Mouse (Mus musculus) forebrain, embryonic 12.5 days (tissue): Measurements from ENCODE around the gene Eddm3b. TPM values are rescaled to one million over a fixed set of nuclear protein-coding genes. Genes with fewer than 3 reads are reported as not detected.

ENCODE experiments used
- ATAC-seq: fragments of 200-750 bp; cut with Nextera tagmentation; 2 replicates; pipeline ENCODE4 v1.8.0; 2017; ENCODE audit warnings: moderate TSS enrichment; ENCODE audit not compliant: low FRiP score
- H3K27ac ChIP-seq: fragments of 300-500 bp; sonication (generic); 2 replicates; pipeline ENCODE4 v1.5.1; 2016; ENCODE audit warnings: mild to moderate bottlenecking
- H3K27me3 ChIP-seq: fragments of 300-500 bp; sonication (generic); 2 replicates; pipeline ENCODE4 v1.6.1; 2016; ENCODE audit warnings: mild to moderate bottlenecking
- H3K36me3 ChIP-seq: fragments of 300-500 bp; sonication (generic); replicated peaks from 2 replicates; pipeline ENCODE4 v1.6.1; 2016; ENCODE audit warnings: mild to moderate bottlenecking
- H3K4me1 ChIP-seq: fragments of 300-500 bp; sonication (generic); 2 replicates; pipeline ENCODE4 v1.6.1; 2016
- H3K4me2 ChIP-seq: fragments of 300-500 bp; sonication (generic); 2 replicates; pipeline ENCODE4 v1.6.1; 2016; ENCODE audit warnings: mild to moderate bottlenecking, moderate library complexity
- H3K4me3 ChIP-seq: fragments of 300-500 bp; sonication (generic); replicated peaks from 2 replicates; pipeline ENCODE4 v1.5.1; 2016; ENCODE audit warnings: mild to moderate bottlenecking
- H3K9ac ChIP-seq: fragments of 300-500 bp; sonication (generic); 2 replicates; pipeline ENCODE4 v1.6.1; 2016; ENCODE audit warnings: mild to moderate bottlenecking
- H3K9me3 ChIP-seq: fragments of 300-500 bp; sonication (generic); 2 replicates; pipeline ENCODE4 v1.6.1; 2016
- WGBS: fragments of 180-500 bp; shearing (Covaris S2); methylation state at CpG from one replicate; pipeline ENCODE4 v1.1.7; 2016; 5-methylcytosine and 5-hydroxymethylcytosine counted together
- polyA plus RNA-seq: library from polyadenylated mRNA; unstranded; fragments of >200 nt; fragmentation: Nextera tagmentation; extraction: Ambion mirVana; gene quantifications from 2 replicates; pipeline ENCODE4 v1.2.1, GENCODE M21; 2016

The Eddm3b gene
- polyA plus RNA-seq, 1 experiment from 2014 or later = not detected

DNA sequence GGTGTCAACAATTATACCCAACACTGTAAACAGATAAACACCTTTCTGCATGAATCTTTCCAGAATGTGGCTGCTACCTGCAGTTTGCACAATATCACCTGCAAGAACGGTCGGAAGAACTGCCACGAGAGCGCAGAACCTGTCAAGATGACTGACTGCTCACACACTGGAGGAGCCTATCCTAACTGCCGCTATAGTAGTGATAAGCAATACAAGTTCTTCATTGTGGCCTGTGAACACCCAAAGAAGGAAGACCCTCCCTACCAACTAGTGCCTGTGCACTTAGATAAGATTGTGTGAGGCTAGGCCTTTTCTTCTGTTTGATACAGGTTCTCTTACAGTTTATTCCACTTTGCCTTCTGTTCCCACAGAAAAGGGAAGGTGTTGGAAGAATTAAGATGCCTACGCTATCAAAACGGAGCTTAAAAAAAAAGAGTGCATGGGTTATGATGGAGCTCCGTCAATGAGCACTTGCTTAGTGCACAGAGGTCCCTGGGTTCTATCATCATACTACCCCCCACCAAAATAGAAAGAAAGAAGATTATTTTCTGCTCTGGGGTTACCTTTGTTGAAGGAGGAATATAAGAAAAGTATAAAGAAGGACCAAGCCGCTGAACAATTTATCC, 16.2 kb downstream of the Eddm3b start:
- H3K9ac ChIP-seq = no peak overlapping the region
- no peaks in the 10 kb centered on the region for H3K27me3 ChIP-seq
- no peaks in the 10 kb centered on the region for H3K4me1 ChIP-seq
- 91% methylated on average over 9 of the region's 9 CpGs for WGBS
- no peaks in the 10 kb centered on the region for H3K9me3 ChIP-seq
- H3K36me3 ChIP-seq = no peaks in the 10 kb centered on the region
- H3K4me3 ChIP-seq = no peak overlapping the region
- no peak for ATAC-seq
- H3K27ac ChIP-seq = no peak overlapping the region
- H3K4me2 ChIP-seq = no peak overlapping the region

DNA sequence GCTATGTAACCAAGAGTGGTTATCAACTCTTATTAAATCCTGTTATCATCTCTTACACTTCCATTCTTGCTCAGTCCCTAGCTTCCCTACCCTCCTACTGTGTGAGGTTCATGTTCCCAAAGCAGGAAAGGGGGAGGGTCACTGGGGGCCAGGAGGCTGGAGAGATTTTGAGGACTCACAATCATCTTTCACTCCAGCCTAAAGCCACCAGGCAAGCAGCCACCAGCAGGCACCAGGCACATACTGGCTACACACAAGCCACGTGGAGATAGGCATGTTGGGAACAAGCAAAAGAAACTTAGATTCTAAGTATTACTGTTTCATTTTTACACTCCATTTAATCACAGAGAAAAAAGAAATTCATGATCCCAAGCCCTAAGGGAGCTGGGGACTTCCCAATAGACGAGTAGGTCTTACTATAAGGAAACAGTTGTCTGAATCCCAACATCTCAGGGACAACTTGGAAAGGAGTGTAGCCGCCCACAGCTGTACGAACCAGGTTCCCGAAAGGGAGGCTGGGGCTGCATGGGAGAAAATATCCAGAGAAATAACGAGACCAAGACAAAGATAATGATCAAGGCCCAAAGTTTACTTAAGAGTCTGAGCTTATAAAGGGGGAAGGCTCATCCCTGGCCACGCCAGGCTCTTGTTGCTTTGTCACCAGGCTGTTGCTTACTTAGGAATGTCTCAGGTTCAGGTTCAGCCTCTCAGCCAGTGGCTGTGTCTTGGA, 17.0 kb downstream of the Eddm3b start:
- 84% methylated on average over 7 of the region's 7 CpGs for WGBS
- Histone ChIP-seq H3K27ac (no peak overlapping the region), H3K9ac (no peak overlapping the region), H3K36me3 (no peaks in the 10 kb centered on the region), H3K4me2 (no peak overlapping the region), H3K9me3 (no peaks in the 10 kb centered on the region), H3K4me1 (no peaks in the 10 kb centered on the region), H3K4me3 (no peak overlapping the region), H3K27me3 (no peaks in the 10 kb centered on the region)
- ATAC-seq = no peak

DNA sequence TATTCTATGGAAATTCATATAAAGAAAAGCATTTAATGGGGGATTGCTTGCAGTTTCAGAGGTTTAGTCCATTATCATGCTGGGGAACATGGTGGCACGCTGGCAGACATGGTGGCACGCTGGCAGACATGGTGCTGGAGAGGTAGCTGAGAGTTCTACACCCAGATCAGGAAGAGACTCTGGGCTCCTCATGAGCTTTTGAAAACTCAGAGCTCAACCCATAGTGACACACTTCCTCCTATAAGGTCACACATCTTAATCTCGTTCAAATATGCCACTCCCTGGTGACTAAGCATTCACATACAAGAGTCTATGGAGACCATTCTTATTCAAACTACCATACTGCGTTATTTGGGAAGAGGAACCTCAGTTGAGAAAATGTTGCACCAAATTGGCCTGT, 18.1 kb downstream of the Eddm3b start:
- no peak overlapping the region for H3K9ac ChIP-seq
- H3K27ac ChIP-seq = no peak overlapping the region
- H3K4me1 ChIP-seq = no peaks in the 10 kb centered on the region
- no peaks in the 10 kb centered on the region for H3K36me3 ChIP-seq
- ATAC-seq = no peak
- no peak overlapping the region for H3K4me3 ChIP-seq
- 92% methylated on average over 4 of the region's 4 CpGs for WGBS
- no peak overlapping the region for H3K4me2 ChIP-seq
- H3K27me3 ChIP-seq = no peaks in the 10 kb centered on the region
- H3K9me3 ChIP-seq = no peaks in the 10 kb centered on the region

DNA sequence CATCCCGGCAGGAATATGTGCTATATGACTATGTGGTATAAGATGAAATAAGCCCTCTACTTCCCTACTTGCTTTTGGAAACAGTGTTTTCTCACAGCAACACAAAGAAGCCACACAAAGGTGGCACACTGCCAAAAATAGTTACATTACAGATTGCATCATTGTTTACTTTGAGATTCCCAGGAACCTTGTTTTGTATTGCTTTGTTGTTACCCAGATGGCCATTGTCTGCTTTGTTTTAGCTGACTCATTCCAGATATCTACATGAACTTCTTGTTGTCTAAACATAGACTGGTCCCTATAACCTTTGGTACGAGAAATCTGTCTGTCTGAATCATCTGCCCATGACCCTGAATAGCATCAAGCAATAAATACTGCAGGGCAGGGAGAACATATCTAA, 26.1 kb downstream of the Eddm3b start:
- no peaks in the 10 kb centered on the region for H3K27me3 ChIP-seq
- no peaks in the 10 kb centered on the region for H3K36me3 ChIP-seq
- WGBS = 82% methylated on average over 2 of the region's 2 CpGs
- no peak for ATAC-seq
- no peaks in the 10 kb centered on the region for H3K9me3 ChIP-seq
- no peak overlapping the region for H3K27ac ChIP-seq
- H3K9ac ChIP-seq = no peak overlapping the region
- no peak overlapping the region for H3K4me3 ChIP-seq
- no peak overlapping the region for H3K4me2 ChIP-seq
- H3K4me1 ChIP-seq = no peaks in the 10 kb centered on the region

DNA sequence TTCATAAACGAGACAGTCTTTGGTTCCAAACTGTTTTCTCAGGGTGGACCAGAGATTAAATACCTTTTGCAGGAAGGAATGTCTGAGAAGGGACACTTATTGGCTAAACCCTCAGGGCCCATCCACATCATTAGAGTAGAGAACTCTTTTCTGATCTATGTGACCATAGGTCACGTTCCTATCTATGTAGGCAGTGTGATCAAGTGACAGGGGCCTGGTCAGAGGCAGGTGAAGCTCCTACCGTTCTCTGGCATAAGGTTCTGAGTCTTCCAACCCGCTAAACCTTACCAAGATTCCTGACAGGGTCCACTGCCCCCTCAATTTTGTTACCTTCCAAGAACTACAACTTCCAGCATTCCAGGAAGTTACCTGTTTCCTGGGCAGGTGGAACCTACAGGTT, 27.9 kb downstream of the Eddm3b start:
- no peak overlapping the region for H3K4me2 ChIP-seq
- H3K36me3 ChIP-seq = no peaks in the 10 kb centered on the region
- H3K27ac ChIP-seq = no peak overlapping the region
- no peak overlapping the region for H3K9ac ChIP-seq
- H3K4me3 ChIP-seq = no peak overlapping the region
- 86% methylated on average over 4 of the region's 4 CpGs for WGBS
- H3K27me3 ChIP-seq = no peaks in the 10 kb centered on the region
- peaks cover 3% of the 10 kb centered on the region; the same call in 1 of the 2 replicates for H3K4me1 ChIP-seq
- ATAC-seq = no peak
- H3K9me3 ChIP-seq = no peaks in the 10 kb centered on the region

DNA sequence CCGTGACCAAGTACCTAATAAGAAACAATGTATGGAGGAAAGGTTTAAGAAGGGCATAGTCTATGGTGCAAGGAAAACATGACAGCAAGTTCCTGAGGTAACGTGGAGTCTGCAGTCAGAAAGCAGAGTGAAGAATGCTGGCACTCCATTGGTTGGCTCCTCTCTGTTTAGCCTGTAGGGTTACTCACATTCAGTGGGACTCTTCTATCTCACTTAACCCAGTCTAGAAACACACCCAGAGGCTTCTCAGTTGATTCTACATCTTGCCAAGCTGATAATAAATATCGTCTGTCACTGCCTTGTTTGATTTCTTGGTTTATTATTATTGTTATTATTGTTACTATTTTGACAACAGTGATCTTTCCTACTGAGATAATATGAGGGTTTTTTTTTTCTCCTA, 28.3 kb downstream of the Eddm3b start:
- Histone ChIP-seq H3K9ac (no peak overlapping the region), H3K9me3 (no peaks in the 10 kb centered on the region), H3K27me3 (no peaks in the 10 kb centered on the region), H3K36me3 (no peaks in the 10 kb centered on the region), H3K4me1 (peaks cover 3% of the 10 kb centered on the region; the same call in 1 of the 2 replicates), H3K27ac (no peak overlapping the region), H3K4me3 (no peak overlapping the region), H3K4me2 (no peak overlapping the region)
- ATAC-seq = no peak
- 81% methylated on average over 3 of the region's 3 CpGs for WGBS

DNA sequence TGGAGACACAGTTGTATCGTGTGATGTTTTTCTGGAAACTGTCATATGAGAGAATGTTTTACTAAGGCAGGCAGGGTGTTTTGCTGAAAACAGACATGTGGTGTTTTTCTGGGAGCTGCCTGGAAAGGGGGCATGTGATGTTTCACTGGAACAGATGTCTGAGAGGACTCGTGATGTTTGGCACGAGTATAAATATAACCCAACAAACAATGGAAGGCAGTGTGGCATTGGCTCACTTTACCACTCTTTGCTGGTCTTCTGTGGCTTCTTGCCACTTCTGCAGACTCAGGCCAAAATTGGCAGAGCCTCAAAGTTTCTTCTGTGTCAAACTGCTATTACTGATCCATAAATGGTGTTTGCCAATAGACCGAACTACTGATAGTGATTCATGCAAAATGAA, 29.1 kb downstream of the Eddm3b start:
- Histone ChIP-seq H3K27ac (no peak overlapping the region), H3K9me3 (no peaks in the 10 kb centered on the region), H3K4me3 (no peak overlapping the region), H3K4me1 (peaks cover 3% of the 10 kb centered on the region; the same call in 1 of the 2 replicates), H3K4me2 (no peak overlapping the region), H3K27me3 (no peaks in the 10 kb centered on the region), H3K9ac (no peak overlapping the region), H3K36me3 (no peaks in the 10 kb centered on the region)
- ATAC-seq = no peak
- 89% methylated on average over 4 of the region's 4 CpGs for WGBS

DNA sequence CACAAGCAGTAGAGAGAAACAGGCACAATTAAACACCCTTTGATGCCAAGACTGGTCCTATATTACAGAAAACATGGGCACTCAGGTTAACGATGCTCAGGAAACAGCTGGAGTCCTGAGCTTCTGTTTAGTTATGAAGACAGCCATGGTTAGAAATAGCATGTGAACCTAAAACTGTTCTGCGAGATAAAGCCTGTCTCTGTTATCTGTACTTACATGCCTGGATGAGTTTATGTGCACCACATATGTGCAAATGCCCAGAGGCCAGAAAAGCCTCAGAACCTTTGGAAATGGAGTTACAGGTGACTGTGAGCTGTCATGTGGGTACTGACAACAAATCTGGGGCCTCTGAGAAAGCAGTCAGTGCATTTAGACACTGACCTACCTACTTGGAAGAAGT, 29.7 kb downstream of the Eddm3b start:
- Histone ChIP-seq H3K4me3 (no peak overlapping the region), H3K27me3 (no peaks in the 10 kb centered on the region), H3K4me2 (no peak overlapping the region), H3K9ac (no peak overlapping the region), H3K9me3 (no peaks in the 10 kb centered on the region), H3K4me1 (peaks cover 3% of the 10 kb centered on the region; the same call in 1 of the 2 replicates), H3K27ac (no peak overlapping the region), H3K36me3 (no peaks in the 10 kb centered on the region)
- 89% methylated on average over 2 of the region's 2 CpGs for WGBS
- ATAC-seq = no peak

DNA sequence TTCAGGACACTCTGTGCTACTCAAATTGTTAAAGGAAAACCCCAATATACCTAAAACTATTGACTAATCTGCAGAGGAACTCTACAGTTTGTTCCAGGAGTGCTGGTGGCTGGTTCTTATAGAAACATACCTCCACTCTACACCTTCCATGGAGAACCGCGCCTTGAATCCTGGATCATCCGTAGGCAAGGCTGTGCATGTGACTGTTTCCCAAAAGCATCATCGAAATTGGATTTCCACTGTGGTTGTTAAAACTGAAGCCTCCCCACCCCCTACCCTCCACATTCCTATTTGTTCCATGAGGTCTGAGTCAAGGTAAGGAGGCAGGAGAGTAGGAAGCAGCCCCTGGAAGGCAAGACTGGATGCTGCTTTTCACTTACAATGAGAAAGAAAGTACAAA, 30.2 kb downstream of the Eddm3b start:
- Histone ChIP-seq H3K9ac (no peak overlapping the region), H3K9me3 (no peaks in the 10 kb centered on the region), H3K36me3 (no peaks in the 10 kb centered on the region), H3K4me3 (no peak overlapping the region), H3K27ac (no peak overlapping the region), H3K27me3 (no peaks in the 10 kb centered on the region), H3K4me2 (no peak overlapping the region), H3K4me1 (peaks cover 3% of the 10 kb centered on the region; the same call in 1 of the 2 replicates)
- 95% methylated on average over 4 of the region's 4 CpGs for WGBS
- ATAC-seq = no peak

DNA sequence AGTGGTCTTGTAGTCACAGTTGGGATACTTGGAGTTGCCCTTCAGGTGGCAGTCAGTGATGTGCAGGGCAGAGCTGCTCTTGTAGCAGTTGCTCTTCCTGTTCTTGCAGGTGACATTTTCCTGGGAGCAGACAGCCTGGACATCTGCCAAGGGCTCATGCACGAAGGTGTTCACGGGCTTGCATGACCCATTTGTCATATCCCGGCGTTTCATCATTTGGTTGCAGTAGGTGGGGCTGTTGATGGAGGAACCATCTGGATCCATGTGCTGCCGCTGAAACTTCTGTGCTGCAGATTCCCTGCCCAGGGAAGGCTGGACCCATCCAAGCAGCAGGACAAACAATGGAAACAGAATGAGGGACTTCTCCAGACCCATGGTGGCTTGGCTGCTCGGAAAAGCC, 31.3 kb downstream of the Eddm3b start:
- Histone ChIP-seq H3K4me3 (no peak overlapping the region), H3K4me2 (no peak overlapping the region), H3K27me3 (no peaks in the 10 kb centered on the region), H3K36me3 (no peaks in the 10 kb centered on the region), H3K4me1 (peaks cover 3% of the 10 kb centered on the region; the same call in 1 of the 2 replicates), H3K9ac (no peak overlapping the region), H3K27ac (no peak overlapping the region), H3K9me3 (no peaks in the 10 kb centered on the region)
- ATAC-seq = no peak
- WGBS = 94% methylated on average over 6 of the region's 6 CpGs

DNA sequence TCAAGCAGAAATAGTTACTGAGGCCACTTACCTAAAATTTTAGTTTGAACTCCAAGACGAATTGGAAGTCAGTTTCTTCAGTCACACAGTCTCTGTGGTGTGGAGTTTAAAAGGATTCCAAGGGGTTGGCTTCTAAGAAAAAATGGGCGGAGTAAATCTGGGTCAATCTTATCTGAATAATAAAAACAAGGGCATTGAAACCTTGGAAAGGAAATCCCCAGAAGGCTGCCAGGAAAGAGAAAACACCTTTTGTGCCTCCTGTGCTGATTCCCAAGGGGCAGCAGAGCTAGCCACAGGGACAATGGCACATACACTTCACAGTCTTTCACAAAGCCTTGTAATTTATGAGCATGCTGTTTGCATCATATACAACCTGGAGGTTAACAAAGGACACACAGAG, 32.5 kb downstream of the Eddm3b start, which contains the start of gene Rnase1:
Gene Rnase1 (minus strand): TSS at position 101 of the 400 bp plus-strand sequence.
- H3K27ac ChIP-seq = no peak within 1 kb of the TSS
- no peak within 1 kb of the TSS for H3K9ac ChIP-seq
- no peak within 1 kb of the TSS for H3K4me3 ChIP-seq
- no peaks in the 10 kb centered on the region for H3K36me3 ChIP-seq
- ATAC-seq = no peak
- peaks cover 3% of the 10 kb centered on the region; the same call in 1 of the 2 replicates for H3K4me1 ChIP-seq
- H3K4me2 ChIP-seq = no peak within 1 kb of the TSS
- WGBS = 35% methylated on average over 2 of the region's 2 CpGs
- H3K9me3 ChIP-seq = no peaks in the 10 kb centered on the region
- no peaks in the 10 kb centered on the region for H3K27me3 ChIP-seq

DNA sequence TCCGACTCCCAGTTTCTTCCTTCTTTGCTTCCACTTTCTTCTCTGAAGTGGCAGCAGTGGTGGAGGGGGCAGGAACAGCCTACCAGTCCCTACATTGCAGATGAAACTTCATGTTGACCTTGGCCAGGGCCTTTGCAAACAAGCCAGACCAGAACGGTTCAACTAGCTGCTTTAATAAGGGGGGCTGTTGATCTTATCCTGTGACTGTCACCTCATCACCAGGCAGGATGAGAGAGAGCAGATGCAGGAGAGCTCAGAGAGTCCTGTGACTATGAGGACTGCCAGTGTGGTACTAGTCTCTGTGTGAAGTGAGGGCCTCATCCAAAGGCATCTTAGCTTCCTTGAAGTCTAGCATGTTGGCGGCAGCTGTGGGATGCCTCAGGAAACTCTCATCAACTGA, 33.8 kb downstream of the Eddm3b start:
- no peaks in the 10 kb centered on the region for H3K9me3 ChIP-seq
- H3K27me3 ChIP-seq = no peaks in the 10 kb centered on the region
- no peak overlapping the region for H3K4me3 ChIP-seq
- H3K36me3 ChIP-seq = no peaks in the 10 kb centered on the region
- WGBS = 80% methylated on average over 3 of the region's 3 CpGs
- H3K4me1 ChIP-seq = peaks cover 3% of the 10 kb centered on the region; the same call in 1 of the 2 replicates
- no peak overlapping the region for H3K9ac ChIP-seq
- H3K27ac ChIP-seq = no peak overlapping the region
- ATAC-seq = no peak
- H3K4me2 ChIP-seq = no peak overlapping the region

DNA sequence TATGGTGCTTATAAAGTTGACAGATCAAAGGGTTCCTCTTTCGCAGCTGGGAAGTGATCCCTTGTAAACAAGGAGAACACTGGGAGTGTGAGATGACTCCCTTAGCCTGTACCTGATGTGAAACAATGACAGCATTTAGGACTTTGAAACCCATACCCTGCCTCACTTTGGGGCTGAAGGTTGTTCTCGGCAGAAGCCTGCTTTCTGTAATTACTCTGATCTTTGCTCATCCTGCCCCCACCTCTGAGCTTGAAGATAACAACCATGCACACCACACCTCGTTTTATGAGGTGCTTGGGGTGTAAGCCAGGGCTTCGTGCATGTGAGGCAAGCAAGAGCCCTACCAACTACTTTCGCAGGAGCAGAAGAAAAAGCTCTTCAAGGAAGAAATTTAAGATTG, 34.9 kb downstream of the Eddm3b start:
- no peaks in the 10 kb centered on the region for H3K9me3 ChIP-seq
- no peak overlapping the region for H3K27ac ChIP-seq
- no peaks in the 10 kb centered on the region for H3K36me3 ChIP-seq
- peaks cover 3% of the 10 kb centered on the region; the same call in 1 of the 2 replicates for H3K4me1 ChIP-seq
- H3K27me3 ChIP-seq = no peaks in the 10 kb centered on the region
- H3K4me3 ChIP-seq = no peak overlapping the region
- H3K4me2 ChIP-seq = no peak overlapping the region
- no peak overlapping the region for H3K9ac ChIP-seq
- no peak for ATAC-seq
- WGBS = 78% methylated on average over 5 of the region's 5 CpGs
